Mouse (Mus musculus): ENCODE measurements around the gene Zfp839.

The Zfp839 gene

GRCm38 (mm10) chr12:110850010-110850928 lies at the start of gene Zfp839:
TSS of gene Zfp839 (plus strand) at chr12:110850253.
- DNase-seq = peak; percentile 94 to 95

- no peak for DNase-seq
These were observed 48.1 kb upstream of the Zfp839 start for GRCm38 (mm10) chr12:110801876-110802464.

GRCm38 (mm10) chr12:110802674-110803297 lies 47.3 kb upstream of the Zfp839 start:
- DNase-seq = no peak

DNA sequence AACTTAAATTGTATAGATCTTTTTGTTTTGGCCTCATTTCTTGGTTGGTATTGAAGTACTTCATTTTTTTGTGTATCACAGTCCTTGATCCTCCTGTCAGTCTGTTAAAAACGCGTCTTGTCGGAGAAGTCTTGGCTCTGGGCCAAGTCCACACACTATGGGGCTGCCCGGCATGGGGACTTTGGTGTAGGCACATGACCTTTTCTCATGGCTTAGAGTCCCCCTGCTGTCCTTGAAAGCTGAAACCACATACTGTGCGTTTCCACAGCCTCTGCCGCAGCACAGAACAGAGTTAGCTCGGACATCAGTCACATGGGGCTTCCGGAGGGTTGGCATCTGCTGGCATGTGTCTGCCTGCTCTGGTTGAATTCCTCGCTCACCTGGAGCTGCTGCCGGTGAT lies 45.8 kb upstream of the Zfp839 start:
- DNase-seq = peak; percentile 71 to 78

DNA sequence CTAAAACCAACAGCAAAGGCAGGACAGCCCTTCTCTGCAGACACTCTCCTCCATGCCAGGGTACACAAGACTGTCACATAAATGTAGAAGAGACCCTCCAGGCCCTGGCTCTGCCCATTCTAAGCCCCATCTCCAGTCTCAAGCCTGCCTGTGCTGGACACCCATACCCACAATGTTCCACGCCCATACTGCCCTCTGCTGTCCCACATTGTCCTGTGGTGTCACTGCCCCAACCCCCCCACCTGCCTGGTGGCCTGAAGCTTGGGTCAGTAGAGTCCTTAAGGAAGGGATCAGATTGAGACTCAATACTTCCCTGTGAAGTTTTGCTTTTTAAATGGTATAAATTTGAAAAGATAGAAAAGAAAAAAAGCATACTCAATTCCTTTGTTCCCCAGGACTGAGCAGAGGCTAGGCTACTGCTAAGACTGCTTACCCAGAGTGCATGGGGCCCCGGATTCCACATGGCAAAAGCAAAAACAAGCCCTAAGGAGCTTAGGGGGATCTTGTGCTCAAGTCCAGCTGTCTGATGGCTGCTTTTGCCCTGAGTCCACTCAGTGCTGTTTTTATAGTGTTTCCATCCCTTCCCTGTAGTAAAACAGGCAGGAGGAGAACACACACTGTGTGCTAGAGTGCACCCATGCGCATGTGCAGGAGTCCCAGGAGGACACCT lies 43.6 kb upstream of the Zfp839 start:
- peak; percentile 69 for DNase-seq

DNA sequence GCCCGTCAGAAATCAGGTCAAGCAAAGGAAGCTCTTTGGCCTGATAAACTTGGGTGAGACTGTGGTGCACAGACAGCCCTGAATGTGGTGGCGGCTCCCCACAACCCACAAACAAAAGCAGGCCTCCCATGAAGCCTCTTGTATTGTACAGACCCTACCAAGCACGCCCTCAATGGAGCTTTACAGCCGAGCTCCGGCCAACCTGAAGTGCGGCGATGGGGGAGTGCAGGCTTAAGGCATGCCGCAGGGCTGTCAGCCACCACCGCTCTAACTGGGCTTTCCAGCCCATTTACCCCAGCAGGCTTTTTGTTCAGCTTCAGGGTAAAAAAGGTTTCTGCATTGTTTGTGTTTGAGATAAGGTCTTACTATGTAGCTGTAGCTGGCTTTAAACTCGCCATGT lies 41.6 kb upstream of the Zfp839 start:
- no peak for DNase-seq

DNA sequence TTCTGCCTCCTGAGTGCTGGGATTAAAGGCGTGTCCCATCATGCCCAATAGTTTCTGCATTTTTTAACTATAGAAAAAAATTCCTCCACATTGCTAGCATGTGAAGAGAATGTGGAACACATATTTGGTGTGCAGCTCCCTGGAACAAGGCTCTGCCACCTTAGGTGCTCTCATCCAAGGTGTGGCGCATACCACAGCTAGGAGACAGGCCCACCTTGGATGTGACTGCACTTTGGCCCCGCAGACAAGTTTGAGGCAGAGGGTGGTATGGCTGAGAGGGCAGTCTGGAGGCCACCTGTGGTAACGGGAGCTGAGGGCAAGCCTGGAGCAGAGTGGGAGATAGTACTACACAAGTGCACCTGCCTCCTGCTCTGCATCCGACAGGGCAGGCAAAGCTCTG lies 41.2 kb upstream of the Zfp839 start:
- no peak for DNase-seq

GRCm38 (mm10) chr12:110813132-110813531 lies 36.9 kb upstream of the Zfp839 start:
- no peak for DNase-seq

GRCm38 (mm10) chr12:110813624-110814023 lies 36.4 kb upstream of the Zfp839 start:
- no peak for DNase-seq

DNA sequence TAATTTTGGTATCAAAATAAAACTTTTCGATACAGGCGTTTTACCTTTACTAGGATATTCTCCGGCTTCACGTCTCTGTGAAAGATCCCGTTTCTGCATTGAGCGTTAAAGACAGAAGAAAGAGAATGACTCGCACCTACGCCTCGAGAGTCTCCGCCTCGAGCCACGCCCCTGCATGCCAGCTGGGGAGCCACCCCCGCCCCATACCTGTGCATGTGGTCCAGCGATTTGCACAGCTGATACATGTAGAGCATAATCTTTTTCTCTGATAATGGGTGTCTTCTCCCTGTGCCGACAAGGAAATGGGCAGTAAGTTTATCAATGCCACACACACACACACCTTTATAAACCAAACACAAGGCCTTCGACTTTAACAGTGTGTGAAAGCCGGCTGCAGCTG lies 35.1 kb upstream of the Zfp839 start:
- no peak for DNase-seq

DNA sequence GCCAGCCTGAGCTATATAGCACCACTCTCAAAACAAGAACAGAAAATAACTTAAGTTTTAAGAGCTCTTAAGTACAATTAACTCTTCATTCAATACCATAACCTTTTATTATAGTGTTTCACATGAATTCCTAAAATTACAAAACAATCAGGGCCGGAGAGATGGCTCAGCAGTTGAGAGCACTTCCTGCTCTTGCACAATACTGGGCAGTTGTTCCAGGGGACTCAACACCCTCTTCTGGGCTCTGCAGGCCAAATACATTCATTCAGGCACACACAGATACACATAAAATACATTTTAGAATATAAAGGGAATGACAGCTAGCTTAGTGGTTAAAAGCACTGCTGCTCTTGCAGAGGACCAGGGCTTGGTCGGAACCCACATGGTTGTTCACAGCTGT lies 33.2 kb upstream of the Zfp839 start:
- no peak for DNase-seq

DNA sequence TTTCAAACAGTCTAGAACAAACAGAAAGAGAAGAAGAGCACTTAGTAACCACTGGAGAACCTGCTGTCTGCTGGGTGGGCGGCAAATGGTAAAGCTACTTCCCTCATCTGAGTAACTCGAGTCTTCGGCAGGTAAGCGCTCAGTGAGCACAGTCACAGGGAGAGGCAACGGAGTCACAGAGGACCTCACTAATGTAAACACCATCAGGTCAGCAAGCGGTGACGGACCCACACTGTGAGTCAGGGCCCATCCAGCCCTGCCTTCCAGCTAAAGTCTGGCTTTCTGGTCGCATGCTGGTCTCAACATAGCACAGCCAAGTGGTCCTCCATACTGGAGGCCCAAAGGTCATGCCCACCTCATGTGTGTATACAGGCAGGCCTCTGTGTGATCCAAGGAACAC lies 30.7 kb upstream of the Zfp839 start:
- no peak for DNase-seq

DNA sequence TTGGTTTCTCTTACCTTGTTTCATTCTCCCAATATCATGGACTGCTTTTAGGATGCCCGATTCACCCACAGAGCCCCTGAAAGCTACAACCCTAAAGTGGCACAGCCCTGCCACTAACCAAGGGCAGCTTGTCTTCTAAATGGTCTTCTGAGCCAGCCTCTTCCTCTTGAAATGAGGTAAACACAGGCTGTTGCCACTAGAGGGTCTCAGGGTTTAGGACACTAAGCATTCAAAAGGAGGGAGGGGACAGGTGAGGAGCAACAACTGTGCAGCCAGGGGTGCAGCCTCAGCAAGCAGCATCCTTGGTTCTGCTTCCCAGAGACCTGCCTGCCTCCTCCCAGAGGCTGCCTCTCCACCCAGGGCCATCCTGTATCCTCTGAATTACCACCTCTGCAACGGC lies 28.3 kb upstream of the Zfp839 start:
- no peak for DNase-seq

DNA sequence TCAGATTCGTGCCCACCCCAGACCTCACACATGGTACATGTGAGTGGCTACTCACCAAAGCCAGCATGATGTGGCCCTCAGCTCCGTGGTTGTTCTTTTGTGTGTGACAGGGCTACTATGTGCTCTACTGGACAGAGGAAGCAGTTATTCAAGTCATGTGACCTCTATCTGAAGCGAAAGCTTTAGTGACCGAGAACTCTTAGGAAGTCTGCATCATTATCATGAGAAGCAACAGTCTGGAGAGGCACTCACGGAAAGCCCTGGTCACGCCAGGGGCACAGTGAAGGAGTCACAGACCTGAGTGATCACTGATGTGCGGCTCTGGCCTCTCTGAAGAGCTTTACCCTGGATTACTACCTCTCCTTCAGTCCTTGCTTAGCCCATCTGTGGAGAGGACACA lies 27.7 kb upstream of the Zfp839 start:
- no peak for DNase-seq

GRCm38 (mm10) chr12:110828908-110829307 lies 21.1 kb upstream of the Zfp839 start:
- no peak for DNase-seq

- DNase-seq = no peak
These were observed 19.6 kb upstream of the Zfp839 start for GRCm38 (mm10) chr12:110830293-110831024.

DNA sequence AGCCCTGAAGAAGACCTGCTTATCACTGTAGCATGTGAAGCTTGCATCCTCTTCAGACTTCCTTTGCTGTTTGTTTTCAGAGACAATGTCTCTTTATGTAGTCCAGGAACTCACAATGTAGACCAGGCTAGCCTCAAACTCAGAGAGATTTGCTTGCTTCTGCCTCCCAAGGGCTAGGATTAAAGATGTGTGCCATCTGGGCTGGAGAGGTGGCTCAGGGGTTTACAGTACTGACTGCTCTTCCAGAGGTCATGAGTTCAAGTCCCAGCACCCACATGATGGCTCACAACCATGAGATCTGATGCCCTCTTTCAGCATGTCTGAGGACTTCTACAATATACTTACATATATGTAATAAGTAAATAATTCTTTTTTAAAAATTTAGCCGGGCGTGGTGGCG lies 14.9 kb upstream of the Zfp839 start:
- no peak for DNase-seq

GRCm38 (mm10) chr12:110836729-110837128 lies 13.3 kb upstream of the Zfp839 start:
- DNase-seq = no peak

GRCm38 (mm10) chr12:110837192-110837841 lies 12.7 kb upstream of the Zfp839 start:
- DNase-seq = no peak

DNA sequence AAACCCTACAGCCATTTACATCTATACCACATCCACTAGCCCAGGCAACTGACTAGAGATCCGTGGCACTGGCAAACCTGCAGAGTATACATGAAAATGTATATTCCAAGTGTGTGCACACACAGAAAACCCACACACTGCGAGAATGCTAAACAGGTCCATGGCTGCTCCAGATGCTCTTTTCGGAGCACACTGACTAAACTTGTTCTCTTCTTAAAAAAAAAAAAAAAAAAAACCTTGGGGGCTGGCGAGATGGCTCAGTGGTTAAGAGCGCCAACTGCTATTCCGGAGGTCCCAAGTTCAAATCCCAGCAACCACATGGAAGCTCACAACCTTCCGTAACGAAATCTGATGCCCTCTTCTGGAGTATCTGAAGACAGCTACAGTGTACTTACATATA lies 12.2 kb upstream of the Zfp839 start:
- no peak for DNase-seq

DNA sequence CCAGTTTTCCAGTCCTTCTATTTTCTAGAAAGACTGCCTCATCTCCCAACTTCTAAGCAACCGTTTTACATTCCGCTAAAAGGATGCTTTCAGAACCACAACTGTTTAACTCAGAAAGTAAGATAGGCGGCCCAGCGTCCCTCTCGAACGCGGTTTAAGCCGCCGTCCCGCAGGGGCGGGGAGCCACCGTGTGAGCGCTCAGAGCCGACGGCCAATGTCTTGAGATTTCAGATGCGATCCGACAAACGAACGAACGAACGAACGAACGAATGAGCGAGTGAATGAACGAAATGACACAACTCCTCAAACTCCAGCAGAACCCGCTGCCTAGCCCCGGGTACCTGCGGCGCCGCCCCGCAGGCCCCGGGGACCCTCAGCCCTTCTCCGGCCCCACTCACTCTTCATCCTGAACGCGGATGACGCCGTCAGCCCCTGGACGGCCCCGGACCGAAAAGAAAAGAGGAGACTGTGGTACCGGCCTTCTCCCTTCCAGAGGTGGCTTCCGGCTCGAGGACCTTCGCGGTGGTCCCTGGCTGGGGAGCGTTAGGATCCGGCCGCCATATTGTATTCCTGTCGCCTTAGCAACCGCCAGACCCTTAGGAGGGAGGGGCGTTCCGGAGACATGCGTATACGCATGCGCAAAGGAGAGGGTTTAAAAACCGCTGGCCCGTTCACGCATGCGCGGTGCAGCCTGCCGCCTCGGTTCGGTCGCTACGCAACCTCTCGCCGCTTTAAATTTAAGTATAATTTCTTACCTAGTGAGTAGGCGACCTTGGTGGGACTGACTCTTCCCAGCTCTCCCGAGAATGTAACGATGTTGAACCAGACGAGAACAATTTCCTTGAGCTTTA lies 9.5 kb upstream of the Zfp839 start, which contains the start of gene Mok:
Mok (minus strand) TSS at position 592 of the 851 bp plus-strand sequence.
- DNase-seq = peak; percentile 98 to 99
